Mouse (Mus musculus): ENCODE results near the gene Axin1.
"Not testable (repeated sequence)": the region's sequence is repeated elsewhere in the genome, so short reads cannot be mapped to it uniquely, and the experiment has no call there.

Gene Axin1

GRCm38 (mm10) chr17:26119766-26120710 is 18.4 kb upstream of the Axin1 start:
- peak; percentile 52 for DNase-seq (ENCODE audit: extremely low spot score, low spot score)

DNA sequence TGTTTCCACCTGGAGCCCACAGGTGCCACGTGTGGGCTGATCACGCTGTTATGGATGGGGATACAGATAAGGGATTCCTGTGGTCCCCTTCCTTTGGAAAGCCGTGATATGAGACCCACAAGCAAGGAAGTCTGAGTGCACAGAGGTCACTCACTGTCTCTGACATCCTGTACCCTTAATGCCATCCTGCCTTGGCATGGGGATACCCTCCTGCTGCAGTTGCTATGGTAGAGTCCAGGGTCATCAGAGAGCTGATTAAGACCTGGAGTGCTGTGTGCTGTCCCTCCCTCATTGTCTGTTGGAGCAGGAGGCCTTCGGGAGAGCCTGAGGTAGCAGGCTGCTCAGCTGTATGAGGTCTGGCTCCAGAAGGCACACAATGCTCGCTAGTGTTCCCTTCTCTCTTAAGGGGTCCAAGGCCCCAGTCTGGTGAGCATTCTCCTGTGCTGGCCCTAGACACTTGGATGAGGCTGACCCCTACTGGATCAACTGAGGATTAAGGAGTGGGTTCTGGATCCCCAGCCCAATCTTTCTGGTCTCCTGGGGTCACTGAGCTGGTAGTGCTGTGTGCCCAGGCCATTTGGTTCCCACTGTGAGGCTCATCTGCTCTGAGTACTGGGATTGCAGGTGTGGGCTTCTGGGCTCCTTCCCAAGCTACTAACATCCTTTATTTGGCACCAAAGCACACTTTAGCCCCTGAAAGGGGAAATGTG is 15.9 kb upstream of the Axin1 start:
- no peak for DNase-seq (ENCODE audit: extremely low spot score, low spot score)

DNA sequence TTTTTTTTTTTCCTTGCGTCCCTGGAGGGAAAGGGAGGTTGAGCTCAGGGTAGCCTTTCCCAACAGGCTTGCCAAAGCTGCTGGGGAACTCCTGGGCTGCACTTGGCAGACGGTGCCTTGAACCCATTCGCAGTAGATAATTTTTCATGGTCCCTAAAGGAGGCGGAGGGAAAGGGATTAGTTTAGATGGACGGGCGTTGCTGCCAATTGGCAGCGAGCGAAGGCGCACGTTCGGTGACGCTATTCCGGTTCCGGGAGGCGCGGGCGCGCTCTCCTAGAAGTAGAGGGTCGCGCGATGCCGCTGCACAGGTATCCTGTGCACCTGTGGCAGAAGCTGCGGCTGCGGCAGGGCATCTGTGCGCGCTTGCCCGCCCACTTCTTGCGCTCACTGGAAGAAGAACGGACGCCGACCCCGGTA is 15.2 kb upstream of the Axin1 start, which contains the start of gene Mrpl28:
TSS of gene Mrpl28 (plus strand) at position 234 of the 418 bp plus-strand sequence.
- peak; percentile 94 for DNase-seq (ENCODE audit: extremely low spot score, low spot score)

DNA sequence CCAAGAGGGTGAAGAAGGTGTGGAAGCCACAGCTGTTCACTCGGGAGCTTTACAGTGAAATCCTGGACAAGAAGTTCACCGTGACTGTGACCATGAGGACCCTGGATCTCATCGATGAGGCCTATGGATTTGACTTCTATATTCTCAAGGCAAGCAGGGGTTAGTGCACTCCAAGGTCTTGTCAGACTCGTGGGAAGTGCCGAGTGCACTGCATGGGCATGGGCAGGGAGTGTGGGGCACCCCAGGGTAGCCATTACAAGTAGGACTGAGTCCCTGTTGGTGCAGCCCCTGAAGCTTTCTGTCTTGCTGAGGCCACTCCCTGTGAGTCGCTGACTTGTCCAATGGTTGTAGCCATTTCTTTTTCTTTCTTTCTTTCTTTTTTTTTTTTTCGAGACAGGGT is 13.9 kb upstream of the Axin1 start:
- no peak for DNase-seq (ENCODE audit: extremely low spot score, low spot score)

- no peak for DNase-seq (ENCODE audit: extremely low spot score, low spot score)
These were observed 13.3 kb upstream of the Axin1 start for GRCm38 (mm10) chr17:26125226-26125625.

GRCm38 (mm10) chr17:26131062-26131732 is 7.3 kb upstream of the Axin1 start:
- no peak for DNase-seq (ENCODE audit: extremely low spot score, low spot score)

- no peak for DNase-seq (ENCODE audit: extremely low spot score, low spot score)
These were observed 6.3 kb upstream of the Axin1 start for GRCm38 (mm10) chr17:26131856-26132853.

DNA sequence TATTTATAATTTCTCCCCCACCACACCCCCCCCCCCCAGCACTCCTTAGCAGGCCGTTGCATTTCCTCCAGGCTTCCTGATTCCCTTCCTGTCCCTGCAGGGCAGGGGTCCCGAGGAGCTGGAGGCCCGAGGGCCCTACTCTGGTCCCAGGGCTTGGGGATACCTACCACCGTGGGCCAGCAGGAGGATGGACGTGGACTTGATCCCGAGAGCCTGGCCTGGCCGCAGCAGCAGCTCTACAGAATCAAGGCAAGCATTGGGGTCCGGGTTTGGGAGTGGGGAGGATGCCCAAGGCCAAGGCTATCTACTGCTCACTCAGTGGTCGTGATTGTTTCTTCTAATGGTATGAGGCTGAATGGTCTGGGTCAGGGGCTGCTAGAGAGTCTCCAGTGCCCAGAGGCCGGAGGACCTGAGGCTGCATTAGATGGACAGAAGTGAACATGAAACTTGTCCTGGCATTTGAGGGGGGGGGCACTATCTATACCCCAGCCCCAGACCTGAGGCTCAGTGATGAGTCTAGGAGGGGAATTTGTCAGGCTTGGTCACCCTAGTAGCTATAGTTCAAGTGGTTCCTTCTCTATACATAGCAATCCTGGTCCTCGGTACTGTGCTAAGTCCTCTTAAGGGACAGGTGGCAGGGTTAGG is 1.3 kb upstream of the Axin1 start:
- DNase-seq (ENCODE audit: extremely low spot score, low spot score), result no peak

GRCm38 (mm10) chr17:26137751-26138130 is 747 bp upstream of the Axin1 start:
- DNase-seq (ENCODE audit: extremely low spot score, low spot score), result no peak

- no peak for DNase-seq (ENCODE audit: extremely low spot score, low spot score)
These were observed 453 bp downstream of the Axin1 start for GRCm38 (mm10) chr17:26138901-26139381.

DNA sequence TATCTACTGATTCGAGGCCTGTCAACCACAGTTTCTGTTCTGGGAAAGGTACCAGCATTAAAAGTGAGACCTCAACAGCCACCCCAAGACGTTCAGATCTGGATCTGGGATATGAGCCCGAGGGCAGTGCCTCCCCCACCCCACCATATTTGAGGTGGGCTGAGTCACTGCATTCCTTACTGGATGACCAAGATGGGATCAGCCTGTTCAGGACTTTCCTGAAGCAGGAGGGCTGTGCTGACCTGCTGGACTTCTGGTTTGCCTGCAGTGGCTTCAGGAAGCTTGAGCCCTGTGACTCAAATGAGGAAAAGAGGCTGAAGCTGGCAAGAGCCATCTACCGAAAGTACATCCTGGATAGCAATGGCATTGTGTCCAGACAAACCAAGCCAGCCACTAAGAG is 4.3 kb downstream of the Axin1 start:
- no peak for DNase-seq (ENCODE audit: extremely low spot score, low spot score)

DNA sequence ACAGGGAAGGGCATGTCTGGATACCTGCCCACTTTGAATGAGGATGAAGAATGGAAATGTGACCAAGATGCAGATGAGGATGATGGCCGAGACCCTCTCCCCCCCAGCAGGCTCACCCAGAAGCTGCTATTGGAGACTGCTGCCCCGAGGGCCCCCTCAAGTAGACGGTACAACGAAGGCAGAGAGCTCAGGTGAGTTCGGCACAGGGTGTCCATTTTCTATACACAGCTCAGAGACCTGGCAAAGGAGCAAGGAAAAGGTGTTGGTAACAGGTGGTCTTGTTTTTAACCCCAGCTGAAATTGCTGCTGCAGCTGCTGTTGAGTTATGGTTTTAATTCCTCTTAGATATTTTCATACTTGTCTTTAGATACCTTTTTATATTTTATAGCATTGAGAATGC is 4.9 kb downstream of the Axin1 start:
- no peak for DNase-seq (ENCODE audit: extremely low spot score, low spot score)

DNA sequence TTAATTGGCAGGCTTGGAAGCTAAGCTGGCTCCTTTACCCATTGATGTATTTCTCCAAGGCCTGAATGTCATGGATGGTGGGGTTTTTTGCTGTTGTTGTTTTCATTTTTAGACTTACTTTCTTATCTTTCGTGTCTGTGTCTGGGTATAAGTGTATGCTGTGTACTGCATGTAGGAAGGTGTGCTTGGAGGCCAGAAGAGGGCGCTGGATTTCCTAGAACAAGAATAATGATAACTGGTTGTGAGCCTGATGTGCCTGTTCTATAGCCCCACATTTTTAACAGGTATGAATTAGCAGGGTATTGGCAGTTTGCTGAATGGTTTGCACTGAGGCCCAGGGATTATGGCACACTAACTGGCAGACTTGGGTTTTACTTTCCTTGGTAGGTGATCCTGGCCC is 10.6 kb downstream of the Axin1 start:
- DNase-seq (ENCODE audit: extremely low spot score, low spot score), result no peak

DNA sequence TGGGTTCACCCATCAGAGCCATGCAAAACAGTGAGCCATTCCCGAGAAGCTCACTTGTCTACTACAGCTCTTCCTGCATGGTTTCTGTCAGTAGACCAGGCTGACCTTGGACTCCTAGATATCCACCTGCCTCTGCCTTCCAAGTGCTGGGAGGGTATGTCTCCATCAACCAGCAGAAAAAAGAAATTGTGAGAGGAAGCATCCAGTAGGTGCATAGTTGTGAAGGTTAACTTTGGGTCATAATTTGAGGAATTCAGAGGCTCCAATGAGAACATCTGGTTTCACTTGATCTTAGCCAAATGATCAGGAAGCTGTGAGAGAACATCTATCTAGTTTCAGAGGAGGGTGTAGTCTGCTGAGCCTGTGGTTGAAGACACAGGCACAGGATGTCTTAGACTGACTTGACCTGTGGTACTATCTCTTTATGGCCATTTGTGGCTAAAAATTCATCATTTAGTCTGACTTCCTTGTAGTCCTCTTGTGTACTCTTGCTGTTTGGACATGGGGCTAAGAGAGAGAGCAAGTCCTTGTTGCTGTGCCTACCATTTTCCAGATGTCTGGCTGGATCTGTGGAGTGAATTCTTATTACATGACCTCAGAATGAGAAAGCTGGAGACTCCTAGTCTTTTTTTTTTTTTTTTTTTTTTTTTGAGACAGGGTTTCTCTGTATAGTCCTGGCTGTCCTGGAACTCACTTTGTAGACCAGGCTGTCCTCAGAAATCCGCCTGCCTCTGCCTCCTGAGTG is 13.6 kb downstream of the Axin1 start:
- DNase-seq (ENCODE audit: extremely low spot score, low spot score), result no peak

GRCm38 (mm10) chr17:26162736-26163135 is 24.2 kb downstream of the Axin1 start:
- no peak for DNase-seq (ENCODE audit: extremely low spot score, low spot score)

DNA sequence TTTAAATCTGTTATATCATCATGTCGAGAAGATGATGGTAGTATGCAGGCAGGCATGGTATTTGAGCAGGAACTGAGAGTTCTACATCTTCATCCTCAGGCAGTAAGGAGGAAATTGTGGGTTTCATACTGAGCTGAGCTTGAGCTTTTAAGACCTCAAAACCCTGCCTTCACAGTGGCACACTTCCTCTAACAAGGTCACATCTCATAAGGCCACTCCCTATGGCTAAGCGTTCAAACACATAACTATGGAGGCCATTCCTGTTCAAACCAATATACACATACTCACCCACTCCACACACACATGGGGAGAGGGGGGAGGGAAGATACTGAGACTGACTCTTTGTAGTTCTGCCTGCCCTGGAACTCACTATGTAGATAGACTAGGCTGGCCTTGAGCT is 29.6 kb downstream of the Axin1 start:
- DNase-seq (ENCODE audit: extremely low spot score, low spot score), result no peak

GRCm38 (mm10) chr17:26175248-26175647 is 36.8 kb downstream of the Axin1 start:
- not testable (repeated sequence) for DNase-seq (ENCODE audit: extremely low spot score, low spot score)

DNA sequence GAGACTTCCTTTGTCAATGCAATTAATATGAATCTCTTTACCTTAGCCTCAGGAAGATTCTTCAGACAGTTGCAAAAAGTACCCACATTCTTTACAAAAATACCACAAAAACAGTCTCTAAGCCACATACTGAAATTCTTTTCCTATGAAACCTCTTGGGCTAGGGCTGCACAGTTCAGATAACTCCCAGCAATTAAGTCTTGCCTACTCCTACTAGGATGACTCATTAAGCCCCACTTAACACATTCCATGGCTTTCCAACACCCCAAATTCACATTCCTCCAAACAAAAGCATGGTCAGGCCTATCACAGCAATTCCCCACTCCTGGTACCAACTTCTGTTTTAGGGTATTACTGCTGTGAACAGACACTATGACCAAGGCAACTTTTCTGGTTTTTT is 40.1 kb downstream of the Axin1 start:
- no peak for DNase-seq (ENCODE audit: extremely low spot score, low spot score)

GRCm38 (mm10) chr17:26181179-26181578 is 42.7 kb downstream of the Axin1 start:
- DNase-seq (ENCODE audit: extremely low spot score, low spot score), result no peak
